Mouse (Mus musculus) kidney, postnatal 4 days (tissue): ENCODE measurements around the gene Rplp1.

Experiments used
- DNase-seq, 2 experiments: peaks; one replicate each; pipeline ENCODE4 v3.0.0; 2021; ENCODE audit warnings: mixed read lengths in 2 of 2

Gene Rplp1

GRCm38 (mm10) chr9:61914203-61914916 lies at the start of gene Rplp1:
Gene Rplp1, minus strand, starts transcription at chr9:61914542.
- peak; percentile 97 to 98 for DNase-seq

GRCm38 (mm10) chr9:61963356-61963755 lies 49.0 kb upstream of the Rplp1 start:
- no peak for DNase-seq

GRCm38 (mm10) chr9:61961181-61961580 lies 46.8 kb upstream of the Rplp1 start:
- no peak for DNase-seq

GRCm38 (mm10) chr9:61960753-61961152 lies 46.4 kb upstream of the Rplp1 start:
- DNase-seq, result peak; percentile 55 to 72

- DNase-seq, result no peak
Observed at GRCm38 (mm10) chr9:61959921-61960569, 45.7 kb upstream of the Rplp1 start.

- DNase-seq, result no peak
Observed at GRCm38 (mm10) chr9:61954707-61955106, 40.4 kb upstream of the Rplp1 start.

GRCm38 (mm10) chr9:61952241-61952640 lies 37.9 kb upstream of the Rplp1 start:
- DNase-seq, result no peak

GRCm38 (mm10) chr9:61947402-61948346 lies 33.3 kb upstream of the Rplp1 start:
- peak; percentile 85 to 89 for DNase-seq

- peak; percentile 98 for DNase-seq
Observed at GRCm38 (mm10) chr9:61946623-61947401, 32.5 kb upstream of the Rplp1 start, which contains the start of gene Kif23. Gene Kif23, minus strand, starts transcription at chr9:61946774.

GRCm38 (mm10) chr9:61945973-61946611 lies 31.8 kb upstream of the Rplp1 start:
- peak in 1 of 2 experiments; percentile 64 for DNase-seq

- DNase-seq, result no peak
Observed at GRCm38 (mm10) chr9:61941054-61941453, 26.7 kb upstream of the Rplp1 start.

GRCm38 (mm10) chr9:61933333-61933732 lies 19.0 kb upstream of the Rplp1 start:
- no peak for DNase-seq

- no peak for DNase-seq
Observed at GRCm38 (mm10) chr9:61932009-61932408, 17.7 kb upstream of the Rplp1 start.

GRCm38 (mm10) chr9:61925086-61925660 lies 10.8 kb upstream of the Rplp1 start:
- DNase-seq, result no peak

GRCm38 (mm10) chr9:61920331-61920730 lies 6.0 kb upstream of the Rplp1 start:
- DNase-seq, result no peak

GRCm38 (mm10) chr9:61919464-61919863 lies 5.1 kb upstream of the Rplp1 start:
- no peak for DNase-seq

GRCm38 (mm10) chr9:61917436-61917835 lies 3.1 kb upstream of the Rplp1 start:
- DNase-seq, result no peak

- DNase-seq, result no peak
Observed at GRCm38 (mm10) chr9:61916986-61917385, 2.6 kb upstream of the Rplp1 start.

- DNase-seq, result no peak
Observed at GRCm38 (mm10) chr9:61915393-61916005, 1.2 kb upstream of the Rplp1 start.

GRCm38 (mm10) chr9:61914917-61915300 lies 567 bp upstream of the Rplp1 start:
- DNase-seq, result no peak
